Mouse (Mus musculus) heart, adult 2 months (tissue): ENCODE data around the gene Rtl10.

Experiments used
- CTCF ChIP-seq: fragments of 200-600 bp; IDR thresholded peaks from 2 replicates; pipeline ENCODE4 v1.8.1; 2022; ENCODE audit warnings: antibody characterized with exemption, mild to moderate bottlenecking, moderate library complexity
- EP300 ChIP-seq: fragments of 200-500 bp; IDR thresholded peaks from 2 replicates; pipeline ENCODE4 v1.6.1; 2011; ENCODE audit warnings: low read depth, low read length, control low read depth; ENCODE audit not compliant: insufficient read depth
- POLR2A ChIP-seq: fragments of 200-500 bp; IDR thresholded peaks from 2 replicates; pipeline ENCODE4 v1.6.1; 2011; ENCODE audit warnings: mild to moderate bottlenecking, low read depth, low read length, control low read depth; ENCODE audit not compliant: insufficient read depth

DNA sequence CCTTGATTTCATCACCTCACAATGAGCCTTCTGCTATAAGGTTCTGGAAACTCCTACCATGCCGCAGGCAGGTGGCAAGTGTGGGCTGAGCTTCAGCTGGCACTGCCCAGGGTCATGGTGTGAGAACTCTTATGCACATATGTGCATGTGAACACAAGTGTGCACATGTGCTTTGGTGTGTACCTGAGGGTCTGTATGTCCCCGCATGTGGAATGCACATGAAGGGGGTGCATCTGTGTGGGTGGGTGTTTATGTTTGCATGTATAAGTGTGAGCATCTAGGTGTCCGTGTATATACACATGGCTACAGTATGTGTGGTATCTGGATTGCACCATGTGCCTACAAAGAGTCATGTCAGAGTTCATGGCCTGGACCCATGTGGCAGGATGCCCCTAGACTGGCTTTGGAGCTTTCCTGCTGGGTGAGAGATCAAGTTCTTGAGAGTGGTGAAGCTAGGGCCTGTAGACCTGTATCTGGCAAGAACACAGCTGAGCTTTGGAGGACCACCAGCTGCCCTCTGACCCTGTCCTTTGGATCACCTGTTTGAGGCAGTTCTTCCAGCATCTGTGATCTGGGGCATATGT, 38.8 kb downstream of the Rtl10 start:
- TF ChIP-seq CTCF (no peak), POLR2A (no peak), EP300 (no peak)
